Mouse (Mus musculus): Measurements from ENCODE around the gene 1110008L16Rik. TPM values are rescaled to one million over a fixed set of nuclear protein-coding genes. Genes with fewer than 3 reads are reported as not detected.
"Not testable (repeated sequence)": the region's sequence is repeated elsewhere in the genome, so short reads cannot be mapped to it uniquely, and the experiment has no call there.

The 1110008L16Rik gene
- polyA plus RNA-seq (2012; rRNA removed) (4.2 and 5.2 TPM in 2 replicates), polyA plus RNA-seq (2014; fragmentation: Nextera tagmentation; extraction: Ambion mirVana) (6.1 and 7.2 TPM in 2 replicates)

GRCm38 (mm10) chr12:55299336-55299735 is at the start of gene 1110008L16Rik:
TSS of gene 1110008L16Rik (plus strand) at chr12:55299577.
- H3K27me3 ChIP-seq (ENCODE audit: control insufficient read depth, insufficient read depth, low read length) = no peaks in the 10 kb centered on the region
- H3K36me3 ChIP-seq (replicated peaks; ENCODE audit: control insufficient read depth, insufficient read depth, low read depth) = peaks cover 18% of the 10 kb centered on the region
- ATAC-seq (ENCODE audit: insufficient read depth) (no peak), DNase-seq (ENCODE audit: low read depth in 3 of 3, low spot score in 3 of 3) (no peak)
- WGBS (ENCODE audit: insufficient replicate concordance) = 75% methylated on average over 5 of the region's 5 CpGs
- no peak for TF ChIP-seq CTCF (IDR thresholded peaks at IDR 0.05; ENCODE audit: low read depth)
- no peak for TF ChIP-seq EP300 (IDR thresholded peaks at IDR 0.05; ENCODE audit: low read depth)
- H3K4me1 ChIP-seq (replicated peaks; ENCODE audit: control insufficient read depth in 2 of 2, insufficient read depth in 2 of 2, low read length in 1 of 2) = peaks cover 11 to 16% of the 10 kb centered on the region in 2 experiments
- H3K4me3 ChIP-seq (ENCODE audit: insufficient read depth in 1 of 2, low read depth in 2 of 2, low read length in 2 of 2) = no peak within 1 kb of the TSS
- peak within 1 kb of the TSS; percentile 22; the same call in 1 of the 2 replicates for H3K4me2 ChIP-seq (ENCODE audit: low read depth)
- H3K27ac ChIP-seq = no peak within 1 kb of the TSS
- H3K9ac ChIP-seq (replicated peaks) = peak within 1 kb of the TSS; percentile 9
- no peaks in the 10 kb centered on the region for H3K9me3 ChIP-seq (ENCODE audit: control insufficient read depth, low read length)

- not testable (repeated sequence) for H3K27me3 ChIP-seq (ENCODE audit: control insufficient read depth, insufficient read depth, low read length); H3K27ac ChIP-seq; H3K9ac ChIP-seq (replicated peaks); H3K4me1 ChIP-seq (replicated peaks; ENCODE audit: control insufficient read depth in 2 of 2, insufficient read depth in 2 of 2, low read length in 1 of 2); DNase-seq (ENCODE audit: low read depth in 3 of 3, low spot score in 3 of 3); ATAC-seq (ENCODE audit: insufficient read depth); H3K4me3 ChIP-seq (ENCODE audit: insufficient read depth in 1 of 2, low read depth in 2 of 2, low read length in 2 of 2); H3K4me2 ChIP-seq (ENCODE audit: low read depth); H3K9me3 ChIP-seq (ENCODE audit: control insufficient read depth, low read length)
- no CpG with 5 or more reads among the region's 8 CpGs for WGBS (ENCODE audit: insufficient replicate concordance)
- H3K36me3 ChIP-seq (replicated peaks; ENCODE audit: control insufficient read depth, insufficient read depth, low read depth) = peaks cover 11% of the 10 kb centered on the region
Observed at GRCm38 (mm10) chr12:55261950-55262349, 37.4 kb upstream of the 1110008L16Rik start.

GRCm38 (mm10) chr12:55263385-55263784 is 36.0 kb upstream of the 1110008L16Rik start:
- H3K9ac ChIP-seq (replicated peaks); ATAC-seq (ENCODE audit: insufficient read depth); H3K4me3 ChIP-seq (ENCODE audit: insufficient read depth in 1 of 2, low read depth in 2 of 2, low read length in 2 of 2); H3K9me3 ChIP-seq (ENCODE audit: control insufficient read depth, low read length); H3K36me3 ChIP-seq (replicated peaks; ENCODE audit: control insufficient read depth, insufficient read depth, low read depth); DNase-seq (ENCODE audit: low read depth in 3 of 3, low spot score in 3 of 3); H3K4me2 ChIP-seq (ENCODE audit: low read depth); H3K27ac ChIP-seq; H3K27me3 ChIP-seq (ENCODE audit: control insufficient read depth, insufficient read depth, low read length); H3K4me1 ChIP-seq (replicated peaks; ENCODE audit: control insufficient read depth in 2 of 2, insufficient read depth in 2 of 2, low read length in 1 of 2): not testable (repeated sequence)
- WGBS (ENCODE audit: insufficient replicate concordance) = no CpG with 5 or more reads among the region's 5 CpGs

- 70% methylated on average over 3 of the region's 3 CpGs for WGBS (ENCODE audit: insufficient replicate concordance)
- no peaks in the 10 kb centered on the region for H3K27me3 ChIP-seq (ENCODE audit: control insufficient read depth, insufficient read depth, low read length)
- no peak for TF ChIP-seq EP300 (IDR thresholded peaks at IDR 0.05; ENCODE audit: low read depth)
- TF ChIP-seq CTCF (IDR thresholded peaks at IDR 0.05; ENCODE audit: low read depth) = no peak
- DNase-seq (ENCODE audit: low read depth in 3 of 3, low spot score in 3 of 3) = no peak
- H3K4me2 ChIP-seq (ENCODE audit: low read depth) = no peak overlapping the region
- no peak overlapping the region for H3K4me3 ChIP-seq (ENCODE audit: insufficient read depth in 1 of 2, low read depth in 2 of 2, low read length in 2 of 2)
- no peak overlapping the region for H3K9ac ChIP-seq (replicated peaks)
- no peaks in the 10 kb centered on the region for H3K36me3 ChIP-seq (replicated peaks; ENCODE audit: control insufficient read depth, insufficient read depth, low read depth)
- H3K4me1 ChIP-seq (replicated peaks; ENCODE audit: control insufficient read depth in 2 of 2, insufficient read depth in 2 of 2, low read length in 1 of 2) = no peaks in the 10 kb centered on the region
- no peak for ATAC-seq (ENCODE audit: insufficient read depth)
- H3K9me3 ChIP-seq (ENCODE audit: control insufficient read depth, low read length) = no peaks in the 10 kb centered on the region
- no peak overlapping the region for H3K27ac ChIP-seq
Observed at GRCm38 (mm10) chr12:55272243-55272642, 27.1 kb upstream of the 1110008L16Rik start.

GRCm38 (mm10) chr12:55277583-55277982 is 21.8 kb upstream of the 1110008L16Rik start:
- DNase-seq (ENCODE audit: low read depth in 3 of 3, low spot score in 3 of 3); H3K27me3 ChIP-seq (ENCODE audit: control insufficient read depth, insufficient read depth, low read length); H3K4me3 ChIP-seq (ENCODE audit: insufficient read depth in 1 of 2, low read depth in 2 of 2, low read length in 2 of 2); H3K9ac ChIP-seq (replicated peaks); H3K36me3 ChIP-seq (replicated peaks; ENCODE audit: control insufficient read depth, insufficient read depth, low read depth); H3K27ac ChIP-seq; H3K4me1 ChIP-seq (replicated peaks; ENCODE audit: control insufficient read depth in 2 of 2, insufficient read depth in 2 of 2, low read length in 1 of 2); H3K9me3 ChIP-seq (ENCODE audit: control insufficient read depth, low read length); H3K4me2 ChIP-seq (ENCODE audit: low read depth): not testable (repeated sequence)
- peak; percentile 43; the same call in 1 of the 2 replicates for ATAC-seq (ENCODE audit: insufficient read depth)
- WGBS (ENCODE audit: insufficient replicate concordance) = 48% methylated on average over 3 of the region's 6 CpGs

All from liver, embryonic 14.5 days (tissue).